Mouse (Mus musculus): Measurements from ENCODE around the gene Gm6460. TPM values are rescaled to one million over a fixed set of nuclear protein-coding genes. Genes with fewer than 3 reads are reported as not detected.

Gene Gm6460
- polyA plus RNA-seq (2014; fragmentation: Illumina TruSeq; extraction: RNeasy Lipid Tissue Mini Kit (QIAGEN cat#74804); ENCODE audit: low read depth, low replicate concordance) = not detected

DNA sequence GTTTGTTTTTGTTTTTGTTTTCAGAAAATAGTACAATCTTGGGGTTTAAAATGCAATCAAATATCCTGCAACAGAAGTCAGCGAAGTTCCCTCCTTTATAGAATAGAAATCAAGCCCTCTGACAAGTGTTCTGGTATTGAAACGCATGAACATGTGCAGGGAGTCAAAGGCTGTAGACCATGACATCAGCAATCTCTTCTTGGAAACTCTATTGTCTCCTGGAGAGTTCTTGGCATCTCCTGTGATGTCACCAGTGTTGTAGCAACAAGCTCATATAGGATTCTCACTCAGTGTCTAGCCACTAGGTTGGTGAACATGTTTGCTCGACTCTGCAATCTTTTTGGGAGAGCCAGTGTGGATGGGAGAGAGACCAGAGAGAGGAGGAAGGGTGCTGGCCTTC lies at the start of gene Gm6460:
TSS of gene Gm6460 (plus strand) at position 301 of the 400 bp plus-strand sequence.

Other genes starting within 250 kb of the Gm6460 start
- not detected for gene Gm8897, start 178.5 kb upstream of the Gm6460 start, polyA plus RNA-seq (2014; fragmentation: Illumina TruSeq; extraction: RNeasy Lipid Tissue Mini Kit (QIAGEN cat#74804); ENCODE audit: low read depth, low replicate concordance)
- not detected for gene Gm8906, start 92.2 kb upstream of the Gm6460 start, polyA plus RNA-seq (2014; fragmentation: Illumina TruSeq; extraction: RNeasy Lipid Tissue Mini Kit (QIAGEN cat#74804); ENCODE audit: low read depth, low replicate concordance)
- gene Gm8922, start 87.0 kb downstream of the Gm6460 start, polyA plus RNA-seq (2014; fragmentation: Illumina TruSeq; extraction: RNeasy Lipid Tissue Mini Kit (QIAGEN cat#74804); ENCODE audit: low read depth, low replicate concordance) = not detected
- not detected for gene Gm8926, start 175.6 kb downstream of the Gm6460 start, polyA plus RNA-seq (2014; fragmentation: Illumina TruSeq; extraction: RNeasy Lipid Tissue Mini Kit (QIAGEN cat#74804); ENCODE audit: low read depth, low replicate concordance)